Mouse (Mus musculus): ENCODE measurements around the gene Dhx33. TPM values are rescaled to one million over a fixed set of nuclear protein-coding genes. Genes with fewer than 3 reads are reported as not detected.

The Dhx33 gene
- polyA plus RNA-seq, 1 experiment from 2014 or later, result 12.4 TPM

DNA sequence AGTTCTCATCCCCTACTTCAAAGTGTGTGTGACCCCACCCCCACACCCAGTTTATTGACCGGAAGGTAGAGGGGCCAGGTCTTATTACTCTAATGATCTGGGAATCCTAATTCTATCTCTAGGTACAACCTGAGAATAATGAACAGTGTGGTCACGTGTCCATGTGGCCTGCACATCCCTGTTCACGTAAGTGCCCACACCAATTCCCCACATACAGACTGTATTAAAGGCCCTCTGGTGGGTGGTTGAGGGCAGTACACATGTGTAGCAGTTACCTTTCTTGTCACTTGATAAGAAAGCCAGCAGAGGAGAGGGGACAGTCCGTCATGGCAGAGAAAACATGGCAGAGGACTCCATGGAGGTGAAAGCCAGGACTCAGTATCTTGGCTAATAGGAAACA, 30.3 kb downstream of the Dhx33 start:
- 68% methylated on average over 4 of the region's 4 CpGs for WGBS
- Histone ChIP-seq H3K36me3 (ENCODE audit: control insufficient read depth, insufficient read depth) (peaks cover 39% of the 10 kb centered on the region), H3K27me3 (ENCODE audit: control insufficient read depth, insufficient read depth, low read length) (no peaks in the 10 kb centered on the region), H3K4me3 (ENCODE audit: low read length) (no peak overlapping the region), H3K4me1 (ENCODE audit: control insufficient read depth, insufficient read depth, low read length) (peaks cover 3% of the 10 kb centered on the region; the same call in 1 of the 2 replicates), H3K27ac (ENCODE audit: low read length) (no peak overlapping the region), H3K9me3 (replicated peaks; ENCODE audit: control insufficient read depth, low read length) (no peaks in the 10 kb centered on the region), H3K9ac (ENCODE audit: low read length) (no peak overlapping the region), H3K4me2 (ENCODE audit: low read depth, low read length) (no peak overlapping the region)
- no peak for ATAC-seq (replicated peaks; ENCODE audit: extremely low read depth, insufficient read depth, low FRiP score)

DNA sequence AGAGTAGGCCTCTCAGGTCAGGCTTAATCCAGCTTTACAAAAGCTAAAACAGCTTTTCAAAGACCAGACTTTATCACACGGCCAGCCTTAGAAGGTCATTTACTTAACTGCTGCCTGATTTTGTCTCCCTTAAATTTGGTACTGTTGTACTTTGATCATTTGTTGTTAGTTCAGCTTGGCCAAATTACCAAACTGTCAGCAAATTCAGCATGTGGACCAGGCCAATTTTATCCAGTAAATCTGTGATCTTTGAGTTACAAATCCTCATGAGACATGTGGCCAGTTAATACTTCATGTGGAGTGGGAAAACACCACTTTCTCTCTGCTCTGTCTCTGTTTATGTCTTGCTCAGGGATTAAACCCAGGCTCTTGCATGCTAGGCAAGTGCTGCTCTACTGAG, 31.7 kb downstream of the Dhx33 start:
- Histone ChIP-seq H3K27me3 (ENCODE audit: control insufficient read depth, insufficient read depth, low read length) (no peaks in the 10 kb centered on the region), H3K4me3 (ENCODE audit: low read length) (no peak overlapping the region), H3K27ac (ENCODE audit: low read length) (no peak overlapping the region), H3K36me3 (ENCODE audit: control insufficient read depth, insufficient read depth) (peaks cover 25% of the 10 kb centered on the region), H3K4me2 (ENCODE audit: low read depth, low read length) (no peak overlapping the region), H3K9me3 (replicated peaks; ENCODE audit: control insufficient read depth, low read length) (no peaks in the 10 kb centered on the region), H3K9ac (ENCODE audit: low read length) (no peak overlapping the region), H3K4me1 (ENCODE audit: control insufficient read depth, insufficient read depth, low read length) (peaks cover 13% of the 10 kb centered on the region)
- WGBS, result 76% methylated on average over 1 of the region's 1 CpGs
- ATAC-seq (replicated peaks; ENCODE audit: extremely low read depth, insufficient read depth, low FRiP score), result no peak

DNA sequence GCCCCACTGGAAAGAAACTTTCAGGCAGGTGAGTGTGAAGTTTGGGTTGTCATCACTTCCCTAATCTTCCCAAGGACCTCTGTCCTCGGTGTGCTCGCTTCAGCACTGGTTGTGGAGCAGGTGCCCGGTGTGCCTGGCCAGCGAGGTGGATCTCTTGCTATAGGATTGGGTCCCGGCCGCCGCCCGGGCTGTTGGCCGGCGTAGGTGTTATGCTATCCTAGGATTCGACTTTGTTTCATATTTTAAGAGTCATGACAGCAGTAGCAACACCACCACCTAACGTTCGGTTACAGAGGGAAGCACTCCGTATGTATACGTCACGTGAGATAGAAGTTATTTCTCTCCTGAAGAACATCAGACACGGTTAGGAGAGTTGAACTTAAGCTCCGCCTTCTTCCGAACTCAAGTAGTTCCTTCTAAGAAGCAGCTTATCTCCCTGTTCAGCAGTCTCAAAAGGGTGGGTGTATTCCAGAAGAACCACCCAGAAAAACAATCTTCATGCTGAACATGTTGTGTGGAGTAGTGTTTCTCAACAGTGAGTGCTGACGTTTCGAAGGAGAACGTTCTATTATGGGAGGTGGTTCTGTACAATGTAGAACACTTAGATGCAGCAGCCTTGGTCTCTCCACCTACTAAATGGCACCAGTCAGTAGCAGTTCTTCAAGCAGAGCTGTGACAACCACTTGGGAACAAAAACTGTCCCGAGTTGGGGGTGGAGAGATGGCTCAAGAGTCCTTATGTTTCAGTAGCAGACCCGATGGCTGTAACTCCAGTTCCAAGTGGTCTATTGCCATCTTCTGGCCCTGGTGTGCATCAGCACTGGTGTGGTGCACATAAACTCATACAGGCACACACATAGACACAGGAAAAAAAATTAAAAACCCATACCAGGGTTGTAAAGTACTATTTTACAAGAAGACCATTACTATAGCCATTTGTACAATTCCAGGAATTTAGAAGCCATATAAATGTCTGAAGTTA, 33.4 kb downstream of the Dhx33 start:
- no peaks in the 10 kb centered on the region for H3K9me3 ChIP-seq (replicated peaks; ENCODE audit: control insufficient read depth, low read length)
- H3K4me1 ChIP-seq (ENCODE audit: control insufficient read depth, insufficient read depth, low read length), result peaks cover 14% of the 10 kb centered on the region
- peak overlapping the region; percentile 89 for H3K4me2 ChIP-seq (ENCODE audit: low read depth, low read length)
- H3K36me3 ChIP-seq (ENCODE audit: control insufficient read depth, insufficient read depth), result peaks cover 15% of the 10 kb centered on the region; the same call in 1 of the 2 replicates
- H3K9ac ChIP-seq (ENCODE audit: low read length), result peak overlapping the region; percentile 84
- peak; percentile 5; the same call in 1 of the 2 replicates for ATAC-seq (replicated peaks; ENCODE audit: extremely low read depth, insufficient read depth, low FRiP score)
- H3K27me3 ChIP-seq (ENCODE audit: control insufficient read depth, insufficient read depth, low read length), result no peaks in the 10 kb centered on the region
- 13% methylated on average over 24 of the region's 24 CpGs for WGBS
- peak overlapping the region; percentile 85 for H3K4me3 ChIP-seq (ENCODE audit: low read length)
- peak overlapping the region; percentile 90 for H3K27ac ChIP-seq (ENCODE audit: low read length)

DNA sequence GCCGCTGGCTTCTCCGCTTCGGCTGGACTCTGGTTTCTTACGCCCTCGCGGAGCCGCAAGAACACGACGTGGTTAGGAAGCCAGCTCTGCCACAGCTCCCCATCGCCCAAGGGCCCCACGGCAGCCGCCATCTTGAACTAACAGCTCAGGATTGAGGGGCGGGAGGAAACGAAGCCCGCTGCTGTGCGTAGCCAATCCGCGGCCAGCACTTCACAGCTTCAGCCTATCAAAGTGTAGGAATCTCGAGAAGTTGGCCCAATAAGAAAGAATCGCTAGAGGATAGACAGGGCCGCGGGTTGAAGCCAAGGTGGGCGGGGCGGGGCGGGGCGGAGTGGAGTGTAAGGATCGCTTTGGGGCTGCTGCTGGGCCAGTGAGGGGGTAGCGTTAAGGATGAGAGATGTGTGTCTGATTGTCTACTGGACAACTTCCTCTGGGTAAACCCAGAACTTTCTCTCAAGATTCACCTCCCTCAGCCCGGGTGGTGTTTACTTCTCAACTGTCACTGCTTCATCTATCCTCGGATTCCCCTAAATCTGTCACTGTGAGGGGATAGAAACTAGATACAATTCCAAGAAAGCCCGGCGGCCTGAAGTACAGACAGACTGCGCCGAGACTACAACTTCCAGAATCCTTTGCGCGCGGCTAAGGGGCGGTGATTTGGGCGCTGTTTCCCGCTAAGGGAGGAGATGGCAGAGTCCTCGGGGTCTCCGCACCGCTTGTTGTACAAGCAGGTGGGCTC, 34.2 kb downstream of the Dhx33 start, which contains the start of the genes Nup88 and Rpain:
TSS of gene Nup88 (minus strand) at position 153 of the 739 bp plus-strand sequence.
TSS of gene Rpain (plus strand) at position 393 of the 739 bp plus-strand sequence.
- Histone ChIP-seq H3K36me3 (ENCODE audit: control insufficient read depth, insufficient read depth) (peaks cover 22% of the 10 kb centered on the region), H3K9ac (ENCODE audit: low read length) (peak within 1 kb of the TSS; percentile 92), H3K27ac (ENCODE audit: low read length) (peak within 1 kb of the TSS; percentile 90), H3K9me3 (replicated peaks; ENCODE audit: control insufficient read depth, low read length) (no peaks in the 10 kb centered on the region), H3K4me1 (ENCODE audit: control insufficient read depth, insufficient read depth, low read length) (peaks cover 14% of the 10 kb centered on the region), H3K4me3 (ENCODE audit: low read length) (peak within 1 kb of the TSS; percentile 85), H3K27me3 (ENCODE audit: control insufficient read depth, insufficient read depth, low read length) (no peaks in the 10 kb centered on the region), H3K4me2 (ENCODE audit: low read depth, low read length) (peak within 1 kb of the TSS; percentile 89)
- under 1% methylated on average over 43 of the region's 43 CpGs for WGBS
- peak; percentile 96 for ATAC-seq (replicated peaks; ENCODE audit: extremely low read depth, insufficient read depth, low FRiP score)

DNA sequence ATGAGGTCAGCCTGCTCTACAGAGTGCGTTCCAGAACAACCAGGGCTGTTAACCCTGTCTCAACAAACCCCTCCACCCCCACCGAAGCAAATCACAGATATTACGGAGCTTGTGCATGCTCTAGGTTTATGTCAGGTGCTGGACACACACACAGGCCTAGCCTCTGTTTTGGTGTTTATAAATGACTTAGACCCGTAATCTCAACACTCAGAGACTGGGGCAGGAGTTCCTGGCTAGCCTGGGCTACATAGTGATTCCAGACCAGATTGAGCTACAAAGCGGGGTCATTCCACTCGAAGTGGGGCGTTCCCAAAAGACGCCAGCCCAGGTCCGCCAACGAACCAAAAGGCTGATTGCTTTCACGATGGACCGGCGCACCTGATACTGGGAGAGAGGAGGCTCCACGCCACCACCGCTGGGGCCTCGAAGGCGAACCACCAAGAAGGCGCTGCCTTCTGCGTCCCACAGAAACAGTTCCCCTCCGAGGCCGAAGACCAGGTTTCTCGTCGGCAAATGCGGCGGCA, 34.9 kb downstream of the Dhx33 start:
- peak overlapping the region; percentile 85 for H3K4me3 ChIP-seq (ENCODE audit: low read length)
- H3K27me3 ChIP-seq (ENCODE audit: control insufficient read depth, insufficient read depth, low read length), result no peaks in the 10 kb centered on the region
- peak overlapping the region; percentile 86 for H3K27ac ChIP-seq (ENCODE audit: low read length)
- H3K9ac ChIP-seq (ENCODE audit: low read length), result peak overlapping the region; percentile 92
- WGBS, result under 1% methylated on average over 25 of the region's 25 CpGs
- peaks cover 14% of the 10 kb centered on the region for H3K4me1 ChIP-seq (ENCODE audit: control insufficient read depth, insufficient read depth, low read length)
- no peaks in the 10 kb centered on the region for H3K9me3 ChIP-seq (replicated peaks; ENCODE audit: control insufficient read depth, low read length)
- ATAC-seq (replicated peaks; ENCODE audit: extremely low read depth, insufficient read depth, low FRiP score), result no peak
- H3K4me2 ChIP-seq (ENCODE audit: low read depth, low read length), result peak overlapping the region; percentile 89
- peaks cover 28% of the 10 kb centered on the region for H3K36me3 ChIP-seq (ENCODE audit: control insufficient read depth, insufficient read depth)

DNA sequence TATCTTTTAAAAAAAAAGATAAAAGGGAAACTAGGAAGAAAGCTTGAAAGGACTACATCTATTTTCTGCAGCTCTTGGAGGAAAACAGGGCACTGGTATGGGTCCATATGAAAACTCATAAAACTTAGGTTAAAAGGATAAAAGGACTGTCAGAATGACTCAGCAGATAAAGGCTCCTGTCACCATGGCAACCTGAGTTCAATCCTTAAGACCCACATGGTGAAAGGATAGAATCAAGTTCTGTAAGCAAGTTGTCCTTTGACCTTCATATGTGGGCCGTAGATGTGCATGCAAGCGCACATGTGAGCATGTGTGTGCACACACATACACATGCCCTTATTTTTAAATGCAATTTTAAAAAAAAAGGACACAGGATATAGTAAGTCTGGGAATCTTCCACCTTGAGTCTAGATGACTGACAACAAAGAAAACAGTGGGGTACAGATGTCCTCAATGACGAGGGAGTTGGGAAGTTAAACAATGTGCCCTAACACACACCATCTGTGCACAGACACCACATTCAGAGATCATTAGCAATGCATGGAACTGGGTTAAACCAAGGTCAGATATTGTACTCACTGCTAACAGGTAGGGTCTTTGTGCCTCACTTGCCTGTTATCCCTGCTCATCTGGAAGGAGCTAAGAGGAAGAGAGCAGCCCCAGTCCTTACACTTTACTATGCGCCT, 39.9 kb downstream of the Dhx33 start:
- Histone ChIP-seq H3K27me3 (ENCODE audit: control insufficient read depth, insufficient read depth, low read length) (no peaks in the 10 kb centered on the region), H3K27ac (ENCODE audit: low read length) (no peak overlapping the region), H3K9ac (ENCODE audit: low read length) (no peak overlapping the region), H3K9me3 (replicated peaks; ENCODE audit: control insufficient read depth, low read length) (no peaks in the 10 kb centered on the region), H3K4me2 (ENCODE audit: low read depth, low read length) (no peak overlapping the region), H3K4me1 (ENCODE audit: control insufficient read depth, insufficient read depth, low read length) (peaks cover 11% of the 10 kb centered on the region), H3K36me3 (ENCODE audit: control insufficient read depth, insufficient read depth) (peaks cover 46% of the 10 kb centered on the region), H3K4me3 (ENCODE audit: low read length) (no peak overlapping the region)
- ATAC-seq (replicated peaks; ENCODE audit: extremely low read depth, insufficient read depth, low FRiP score), result no peak
- 87% methylated on average over 4 of the region's 4 CpGs for WGBS

DNA sequence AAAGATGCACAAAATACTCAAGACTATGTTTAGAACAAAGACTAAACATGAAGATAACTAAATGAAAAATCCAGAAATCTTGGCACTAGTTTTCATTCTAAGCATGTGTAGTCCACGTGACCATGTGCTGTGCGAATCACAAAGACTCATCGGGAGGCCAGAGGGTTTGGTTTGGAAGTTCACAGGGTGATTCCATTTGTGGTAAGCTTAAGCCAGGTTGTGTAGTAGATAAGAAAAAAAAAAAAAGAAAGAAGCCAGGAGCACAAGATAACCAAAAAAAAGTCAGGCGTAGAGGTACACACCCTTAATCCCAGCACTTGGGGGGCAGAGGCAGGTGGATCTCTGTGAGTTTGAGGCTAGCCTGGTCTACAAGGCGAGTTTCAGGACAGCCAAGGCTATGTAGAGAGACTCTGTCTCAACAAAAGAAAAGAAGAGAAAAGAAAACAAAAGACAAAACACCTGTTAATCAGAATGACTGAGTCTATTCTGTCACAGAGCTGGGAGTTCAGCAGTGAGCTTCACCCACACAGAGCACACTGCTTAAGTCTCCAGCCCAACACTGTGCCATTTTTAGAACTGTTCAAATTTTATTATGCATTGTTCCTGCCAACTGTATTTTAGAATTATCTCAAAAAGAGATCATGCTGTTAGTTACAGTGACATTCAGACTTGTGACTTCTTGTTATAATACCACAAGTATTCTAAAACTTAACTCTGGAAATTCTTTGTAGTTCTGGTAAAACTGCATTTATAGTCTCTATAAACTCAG, 43.3 kb downstream of the Dhx33 start:
- H3K4me2 ChIP-seq (ENCODE audit: low read depth, low read length), result no peak overlapping the region
- no peaks in the 10 kb centered on the region for H3K27me3 ChIP-seq (ENCODE audit: control insufficient read depth, insufficient read depth, low read length)
- no peaks in the 10 kb centered on the region for H3K9me3 ChIP-seq (replicated peaks; ENCODE audit: control insufficient read depth, low read length)
- no peak overlapping the region for H3K4me3 ChIP-seq (ENCODE audit: low read length)
- no peak for ATAC-seq (replicated peaks; ENCODE audit: extremely low read depth, insufficient read depth, low FRiP score)
- H3K4me1 ChIP-seq (ENCODE audit: control insufficient read depth, insufficient read depth, low read length), result no peaks in the 10 kb centered on the region
- H3K27ac ChIP-seq (ENCODE audit: low read length), result no peak overlapping the region
- H3K36me3 ChIP-seq (ENCODE audit: control insufficient read depth, insufficient read depth), result peaks cover 68% of the 10 kb centered on the region
- H3K9ac ChIP-seq (ENCODE audit: low read length), result no peak overlapping the region
- 88% methylated on average over 5 of the region's 5 CpGs for WGBS

DNA sequence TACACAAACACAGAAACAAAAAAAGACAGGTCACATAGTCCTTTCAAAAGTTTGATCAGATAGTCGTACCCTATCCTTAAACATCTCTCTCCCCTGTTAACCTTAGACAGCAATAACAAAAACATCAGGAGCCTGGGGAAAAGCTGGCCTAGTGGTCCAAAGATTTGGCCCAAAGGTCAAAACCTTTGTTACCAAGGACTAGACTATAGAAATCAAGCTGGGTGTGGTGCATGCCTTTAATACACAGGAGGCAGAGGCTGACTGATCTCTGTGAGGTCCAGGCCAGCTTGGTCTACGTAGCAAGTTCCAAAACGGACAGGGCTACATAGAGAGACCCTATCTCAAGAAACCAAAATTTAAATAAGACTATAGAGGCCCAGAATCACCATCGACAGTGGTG, 49.5 kb downstream of the Dhx33 start:
- Histone ChIP-seq H3K4me1 (ENCODE audit: control insufficient read depth, insufficient read depth, low read length) (no peaks in the 10 kb centered on the region), H3K27ac (ENCODE audit: low read length) (no peak overlapping the region), H3K27me3 (ENCODE audit: control insufficient read depth, insufficient read depth, low read length) (no peaks in the 10 kb centered on the region), H3K9me3 (replicated peaks; ENCODE audit: control insufficient read depth, low read length) (no peaks in the 10 kb centered on the region), H3K4me2 (ENCODE audit: low read depth, low read length) (no peak overlapping the region), H3K36me3 (ENCODE audit: control insufficient read depth, insufficient read depth) (peaks cover 70% of the 10 kb centered on the region), H3K4me3 (ENCODE audit: low read length) (no peak overlapping the region), H3K9ac (ENCODE audit: low read length) (no peak overlapping the region)
- WGBS, result 88% methylated on average over 4 of the region's 4 CpGs
- ATAC-seq (replicated peaks; ENCODE audit: extremely low read depth, insufficient read depth, low FRiP score), result no peak

All from heart, embryonic 16.5 days (tissue).